Mouse (Mus musculus) gastrocnemius, postnatal 36 days (tissue): ENCODE results near the gene Cdkn2d. TPM values are rescaled to one million over a fixed set of nuclear protein-coding genes. Genes with fewer than 3 reads are reported as not detected.
"Not testable (repeated sequence)": the region's sequence is repeated elsewhere in the genome, so short reads cannot be mapped to it uniquely, and the experiment has no call there.

Experiments
- DNase-seq, 2 experiments: peaks; one replicate each; pipeline ENCODE4 v3.0.0; 2022
- intact Hi-C: fragments of 180-260 bp; cut with DNase I; formaldehyde crosslinking; loops from one replicate; pipeline ENCODE4 v1.15.1; 2025
- total RNA-seq, 2 experiments: library from RNA; stranded (reverse); gene quantifications; 2 replicates each; pipeline ENCODE4 v1.2.3; 2021

Gene Cdkn2d
- total RNA-seq, 2 experiments from 2014 or later, result 8.4 to 10.1 TPM

DNA sequence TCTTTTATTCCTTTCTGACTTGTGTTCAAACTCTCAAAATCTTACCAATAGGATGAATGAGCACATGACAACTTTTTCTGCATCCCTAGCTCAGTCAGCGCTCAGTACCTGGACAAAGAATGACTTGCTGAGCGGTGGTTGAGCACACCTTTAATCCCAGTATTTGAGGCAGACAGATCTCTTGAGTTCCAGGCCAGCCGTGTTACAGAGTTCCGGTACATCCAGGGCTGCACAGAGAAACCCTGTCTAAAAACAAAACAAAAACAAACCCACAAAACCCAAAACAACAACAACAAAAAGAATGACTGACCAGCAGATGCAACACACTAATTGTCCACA, 29.0 kb upstream of the Cdkn2d start:
- intact Hi-C loops, result no loop called here
- DNase-seq, result no peak

DNA sequence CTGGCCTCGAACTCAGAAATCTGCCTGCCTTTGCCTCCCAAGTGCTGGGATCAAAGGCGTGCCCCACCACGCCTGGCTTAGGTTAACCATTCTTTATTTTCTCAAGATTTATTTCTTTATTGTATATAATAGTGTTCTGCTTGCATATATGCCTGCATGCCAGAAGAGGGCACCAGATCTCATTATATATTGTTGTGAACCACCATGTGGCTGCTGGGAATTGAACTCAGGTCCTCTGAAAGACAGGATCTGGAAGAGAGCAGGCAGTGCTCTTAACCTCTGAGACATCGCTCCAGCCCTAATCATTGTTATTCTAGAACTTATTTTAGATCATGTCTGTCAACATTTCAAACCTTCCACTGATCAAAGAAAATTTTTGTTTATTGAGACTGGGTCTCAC, 28.3 kb upstream of the Cdkn2d start:
- no peak for DNase-seq
- intact Hi-C loops, result no loop called here

DNA sequence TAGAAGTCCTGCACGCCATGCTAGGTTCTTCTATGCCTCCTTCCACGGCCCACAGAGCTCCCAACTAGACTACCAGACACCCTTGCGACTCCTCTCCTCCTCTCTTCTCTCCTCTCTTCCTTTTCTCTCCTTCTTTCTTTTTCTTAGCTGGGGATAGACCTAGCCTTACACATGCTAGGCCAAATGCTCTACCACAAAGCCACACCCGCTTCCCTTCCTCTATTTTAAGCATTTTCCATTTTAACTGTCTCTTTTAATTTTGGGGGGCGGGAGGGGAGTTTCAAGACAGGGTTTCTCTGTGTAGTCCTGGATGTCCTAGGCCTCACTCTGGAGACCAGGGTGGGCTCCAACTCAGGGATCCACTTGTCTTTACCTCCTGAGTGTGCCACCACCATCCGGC, 27.6 kb upstream of the Cdkn2d start:
- intact Hi-C loops, result no loop called here
- no peak for DNase-seq

DNA sequence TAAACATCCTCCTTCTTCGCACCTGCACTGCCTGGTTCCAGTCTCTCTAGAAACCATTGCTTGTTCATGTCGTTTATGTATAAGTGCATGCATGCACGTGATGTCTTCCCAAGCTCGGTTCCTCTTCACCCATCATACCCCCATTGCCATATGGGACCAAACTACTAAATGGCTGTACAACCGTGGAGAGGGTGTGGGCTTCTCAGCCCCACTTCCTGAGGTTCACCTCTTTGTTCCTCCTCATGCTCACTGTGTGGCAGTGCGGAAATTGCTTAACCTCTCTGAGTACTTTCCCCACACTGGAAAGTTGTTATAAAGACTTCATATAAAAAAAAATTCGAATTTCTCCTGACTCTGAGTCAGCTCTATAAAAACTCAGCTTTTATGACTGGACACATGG, 25.5 kb upstream of the Cdkn2d start:
- DNase-seq, result no peak
- intact Hi-C loops, result no loop called here

DNA sequence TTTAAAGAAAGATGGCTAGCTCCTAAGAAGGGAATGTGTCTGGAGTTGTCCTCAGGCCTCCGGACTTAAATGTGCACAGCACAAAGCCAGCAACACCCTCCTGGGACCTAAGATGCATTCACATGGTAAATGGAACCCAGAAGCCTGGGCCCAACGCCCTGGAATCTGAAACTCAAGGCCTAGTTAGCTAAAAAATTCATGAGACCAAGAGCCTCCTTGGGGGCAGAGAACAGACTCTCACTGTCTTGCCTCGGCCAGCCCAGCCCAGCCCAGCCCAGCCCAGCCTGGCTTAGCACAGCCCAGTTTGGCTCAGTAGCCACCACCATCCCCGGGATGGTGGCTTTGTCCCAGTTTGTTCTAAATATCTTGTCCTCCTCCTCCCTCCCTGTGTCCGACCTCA, 24.2 kb upstream of the Cdkn2d start:
- intact Hi-C loops, result loop anchor here (2.0 kb wide), 2 partner anchors 39 to 95 kb away; partner anchors contain the start of gene Qtrt1
- DNase-seq, result no peak

DNA sequence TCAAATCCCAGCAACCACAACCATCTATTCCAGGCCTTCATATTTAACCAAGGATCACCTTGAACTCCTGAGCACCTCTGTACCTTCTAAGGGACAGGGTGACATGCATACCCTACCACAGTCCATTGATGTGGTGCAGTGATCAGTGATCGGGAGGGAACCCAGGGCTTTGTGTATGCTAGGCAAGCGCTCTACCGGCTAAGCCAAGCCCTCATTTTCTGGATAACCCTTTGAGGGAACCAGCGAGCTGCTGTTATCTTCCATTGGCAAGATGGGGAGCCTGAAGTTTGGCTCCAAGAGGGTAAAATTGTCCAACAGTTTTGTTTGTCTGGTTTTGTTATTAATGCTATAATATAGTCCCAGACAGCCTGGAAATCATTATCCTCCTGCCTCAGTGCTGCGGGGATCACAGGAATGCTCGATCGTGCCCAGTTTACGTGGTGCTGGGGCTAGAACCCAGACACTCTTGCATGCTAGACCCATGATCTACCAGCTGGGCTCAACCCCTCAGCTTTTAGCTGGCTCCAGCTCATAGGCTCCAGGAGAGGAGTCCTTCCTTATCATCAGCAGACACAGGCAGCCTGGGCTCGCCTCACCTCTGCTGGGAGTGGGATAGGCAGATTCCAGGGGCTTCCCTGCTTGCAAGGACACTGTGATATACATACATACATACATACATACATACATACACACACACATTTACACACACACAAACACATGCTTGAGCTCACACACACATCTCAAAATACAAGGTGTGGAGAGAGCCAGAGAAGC, 23.3 kb upstream of the Cdkn2d start:
- no peak for DNase-seq
- intact Hi-C loops, result loop anchor here (2.0 kb wide), 2 partner anchors 40 to 96 kb away; partner anchors contain the start of gene Qtrt1

DNA sequence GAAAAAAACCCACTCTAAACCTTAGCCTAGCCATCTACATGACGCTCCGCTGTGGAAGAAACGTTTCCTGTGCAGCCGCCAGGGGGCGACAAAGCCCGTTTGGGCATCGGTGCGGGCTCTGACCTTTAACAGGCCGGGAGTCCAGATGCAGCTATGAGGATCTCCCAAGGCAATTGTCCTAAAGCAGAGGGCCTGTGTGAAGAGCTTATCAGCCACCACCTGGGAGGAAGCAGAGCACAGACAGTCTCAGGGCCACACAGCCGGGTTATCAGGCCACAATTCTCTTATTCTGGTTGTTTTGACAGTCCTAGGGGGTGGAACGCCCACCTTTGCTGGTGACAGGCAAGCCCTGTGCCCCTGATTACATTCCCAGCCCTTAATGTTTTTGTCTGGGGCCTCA, 22.2 kb upstream of the Cdkn2d start:
- intact Hi-C loops, result no loop called here
- peak; percentile 88 for DNase-seq

DNA sequence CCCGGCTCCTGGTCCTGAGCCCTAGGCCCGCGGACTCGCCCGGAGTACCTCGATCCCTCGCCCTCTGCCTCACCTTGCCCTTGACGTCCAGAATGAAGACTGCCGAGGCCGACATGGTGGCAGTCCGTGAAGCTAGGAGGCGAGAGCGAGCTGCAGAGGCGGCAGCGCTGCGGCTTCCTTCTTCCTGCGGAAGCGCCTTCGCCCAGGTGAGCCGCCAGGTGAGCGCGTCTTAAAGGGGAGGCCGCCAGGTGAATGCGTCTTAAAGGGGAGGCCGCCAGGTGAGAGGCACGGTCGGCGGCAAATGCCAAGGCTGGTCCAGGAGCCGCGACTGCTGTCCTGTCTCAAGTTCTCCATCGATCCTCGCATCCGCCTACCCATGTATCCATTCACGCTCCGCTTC, 20.9 kb upstream of the Cdkn2d start, which contains the start of gene Ap1m2:
Gene Ap1m2, minus strand, starts transcription at position 204 of the 400 bp plus-strand sequence.
- intact Hi-C loops, result no loop called here

DNA sequence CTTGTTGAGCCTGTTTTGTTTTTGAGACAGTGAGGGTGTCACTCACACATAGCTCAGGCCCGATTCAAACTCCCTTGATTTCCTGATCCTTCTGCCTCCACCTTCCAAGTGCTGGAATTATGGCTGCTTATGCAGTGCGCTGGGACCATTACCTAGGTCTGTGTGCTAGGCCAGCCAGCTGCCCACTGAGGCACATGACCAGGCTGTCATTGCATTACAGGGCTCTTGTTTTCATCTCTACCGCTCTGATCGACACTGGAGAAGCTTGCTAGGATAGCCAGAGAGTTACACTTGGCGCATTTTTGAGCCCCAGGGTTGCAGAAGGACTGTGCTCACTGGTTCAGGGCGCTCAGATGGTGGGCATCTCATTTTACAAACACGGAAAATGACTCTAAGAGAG, 20.5 kb upstream of the Cdkn2d start:
- intact Hi-C loops, result loop anchor here (1.0 kb wide), 1 partner anchor 47 kb away; no protein-coding TSS in a partner anchor
- DNase-seq, result no peak

More for the DNA sequence above, 20.9 kb upstream of the Cdkn2d start, which contains the start of gene Ap1m2:
- no peak for DNase-seq

DNA sequence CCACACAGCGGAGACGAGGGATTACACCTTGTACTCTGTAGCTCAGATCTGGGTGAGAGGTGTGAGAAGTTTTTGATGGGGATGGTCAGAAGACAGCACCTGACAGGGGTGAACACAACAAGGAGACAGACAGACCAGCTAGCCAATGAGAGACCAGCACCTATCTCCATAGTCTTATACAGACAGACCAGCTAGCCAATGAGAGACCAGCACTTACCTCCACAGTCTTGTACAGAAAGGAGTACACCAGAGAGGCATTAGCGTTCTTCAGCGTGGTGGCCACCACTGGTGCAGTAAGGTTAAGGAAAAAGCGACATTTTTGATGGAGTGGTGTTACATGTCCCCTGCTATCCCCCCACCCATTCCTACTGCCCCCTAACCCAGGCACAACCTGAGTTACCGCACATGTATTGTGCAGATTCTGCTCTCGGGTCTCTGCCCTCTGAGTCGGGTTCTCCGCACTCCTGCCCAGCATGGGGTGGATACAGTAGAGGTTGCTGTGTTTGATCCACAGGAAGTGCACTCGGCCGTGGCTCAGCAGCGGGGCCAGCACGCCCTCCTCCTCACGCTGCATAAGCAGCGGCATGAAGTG, 18.0 kb upstream of the Cdkn2d start:
- intact Hi-C loops, result loop anchor here (10.0 kb wide), 1 partner anchor 166 kb away; no protein-coding TSS in a partner anchor
- DNase-seq, result no peak

DNA sequence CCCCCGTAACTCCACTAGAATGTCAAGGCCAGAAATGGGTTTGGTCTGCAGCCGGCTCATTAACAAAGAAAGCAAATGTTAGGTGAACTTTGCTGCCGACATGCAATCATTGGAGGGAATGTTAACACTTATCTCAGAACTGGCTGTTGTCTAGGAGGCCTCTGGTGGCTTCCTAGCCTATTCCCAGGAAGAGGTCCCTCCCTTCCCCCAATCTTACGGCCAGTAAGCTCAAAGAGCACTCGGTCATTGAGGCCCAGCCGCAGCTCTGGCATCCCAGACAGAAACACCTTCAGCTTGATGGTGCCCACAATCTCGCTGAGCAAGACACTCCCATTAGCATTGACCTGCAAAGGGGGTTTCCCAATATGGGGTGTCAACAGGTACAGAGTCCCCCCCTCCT, 13.9 kb upstream of the Cdkn2d start:
- no peak for DNase-seq
- intact Hi-C loops, result loop anchor here (10.0 kb wide), 1 partner anchor 170 kb away; no protein-coding TSS in a partner anchor

DNA sequence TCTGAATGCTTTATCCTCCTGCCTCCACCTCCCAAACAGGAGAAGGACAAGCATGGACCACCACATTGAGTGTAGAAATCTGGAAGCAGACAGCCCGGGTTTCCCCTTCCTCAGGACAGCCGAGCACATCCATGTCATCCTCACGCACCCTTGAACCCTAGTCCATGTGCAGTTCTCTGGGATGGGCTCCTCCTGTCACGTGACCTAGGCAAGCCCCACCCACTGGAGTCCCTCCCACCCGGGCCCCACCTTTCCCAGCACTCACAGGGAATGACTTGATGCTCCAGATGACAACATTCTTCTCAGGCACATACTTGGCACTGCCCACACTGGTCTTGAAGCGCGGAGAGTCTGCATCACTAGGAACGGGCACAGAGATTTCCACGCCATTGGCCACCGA, 7.8 kb upstream of the Cdkn2d start:
- DNase-seq, result no peak
- intact Hi-C loops, result no loop called here

DNA sequence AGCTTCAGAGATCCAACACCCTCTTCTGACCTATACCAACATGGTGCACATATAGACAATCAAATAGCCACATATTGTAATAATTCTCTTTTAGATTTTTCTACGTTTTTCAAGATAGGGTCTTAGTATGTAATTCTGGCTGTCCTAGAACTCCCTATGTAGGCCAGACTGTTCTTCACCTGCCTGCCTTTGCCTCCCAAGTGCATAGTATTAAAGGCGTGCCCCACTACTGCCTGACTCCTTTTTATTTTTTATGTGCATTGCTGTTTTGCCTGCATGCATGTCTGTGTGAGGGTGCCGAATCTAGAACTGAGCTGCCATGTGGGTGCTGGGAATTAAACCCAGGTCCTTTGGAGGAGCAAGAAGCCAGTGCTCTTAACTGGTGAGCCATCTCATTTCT, 1.1 kb upstream of the Cdkn2d start:
- DNase-seq, result no peak
- intact Hi-C loops, result no loop called here

DNA sequence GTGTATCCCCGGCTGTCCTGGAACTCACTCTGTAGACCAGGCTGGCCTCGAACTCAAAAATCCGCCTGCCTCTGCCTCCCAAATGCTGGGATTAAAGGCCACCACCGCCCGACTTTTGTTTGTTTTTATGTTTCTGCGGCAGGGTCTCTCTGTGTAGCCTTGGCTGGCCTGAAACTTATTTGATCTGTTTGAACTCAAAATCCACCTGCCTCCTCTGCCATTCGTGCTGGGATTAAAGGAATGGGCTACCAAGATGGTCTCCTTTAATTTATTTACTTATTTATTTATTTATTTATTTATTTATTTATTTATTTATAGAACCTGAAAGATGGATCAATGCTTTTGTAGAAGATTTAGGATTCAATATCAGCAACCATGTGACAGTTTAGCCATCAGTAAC, 661 bp upstream of the Cdkn2d start:
- intact Hi-C loops, DNase-seq: not testable (repeated sequence)

DNA sequence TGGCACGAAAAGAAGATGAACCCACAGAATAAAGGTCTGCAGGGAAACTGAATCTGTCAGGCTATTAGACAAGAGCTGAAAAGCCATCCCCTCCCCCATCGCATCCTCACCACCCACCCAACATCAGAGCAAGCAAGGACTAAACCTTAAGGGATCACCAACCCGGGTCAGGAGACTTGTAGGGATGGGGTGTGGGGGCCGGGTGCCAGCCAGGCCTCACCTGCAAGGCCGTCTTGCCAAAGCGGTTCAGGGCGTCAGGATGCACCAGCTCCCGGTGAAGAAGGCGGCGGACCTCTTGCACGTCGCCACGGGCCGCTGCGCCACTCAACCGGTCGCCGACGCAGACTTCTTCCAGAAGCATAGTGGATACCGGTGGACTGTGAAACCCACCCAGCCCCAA, 618 bp downstream of the Cdkn2d start:
- intact Hi-C loops, result no loop called here
- no peak for DNase-seq

DNA sequence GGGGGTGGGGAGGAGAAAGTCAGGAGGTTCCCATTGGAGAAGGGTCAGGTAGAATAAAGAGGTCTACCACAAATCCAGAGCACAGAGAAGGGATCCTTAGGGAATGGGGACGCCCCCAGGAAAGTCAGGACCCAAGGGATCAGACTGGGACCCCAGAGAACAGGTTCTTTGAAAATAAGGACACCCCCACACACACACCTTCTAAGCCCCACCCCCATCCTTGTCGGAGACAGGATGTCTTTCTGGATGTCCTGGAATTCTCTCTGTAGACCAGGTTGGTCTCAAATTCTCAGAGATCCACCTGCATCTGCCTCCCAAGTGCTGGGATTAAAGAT, 1.9 kb downstream of the Cdkn2d start:
- no peak for DNase-seq
- intact Hi-C loops, result no loop called here

DNA sequence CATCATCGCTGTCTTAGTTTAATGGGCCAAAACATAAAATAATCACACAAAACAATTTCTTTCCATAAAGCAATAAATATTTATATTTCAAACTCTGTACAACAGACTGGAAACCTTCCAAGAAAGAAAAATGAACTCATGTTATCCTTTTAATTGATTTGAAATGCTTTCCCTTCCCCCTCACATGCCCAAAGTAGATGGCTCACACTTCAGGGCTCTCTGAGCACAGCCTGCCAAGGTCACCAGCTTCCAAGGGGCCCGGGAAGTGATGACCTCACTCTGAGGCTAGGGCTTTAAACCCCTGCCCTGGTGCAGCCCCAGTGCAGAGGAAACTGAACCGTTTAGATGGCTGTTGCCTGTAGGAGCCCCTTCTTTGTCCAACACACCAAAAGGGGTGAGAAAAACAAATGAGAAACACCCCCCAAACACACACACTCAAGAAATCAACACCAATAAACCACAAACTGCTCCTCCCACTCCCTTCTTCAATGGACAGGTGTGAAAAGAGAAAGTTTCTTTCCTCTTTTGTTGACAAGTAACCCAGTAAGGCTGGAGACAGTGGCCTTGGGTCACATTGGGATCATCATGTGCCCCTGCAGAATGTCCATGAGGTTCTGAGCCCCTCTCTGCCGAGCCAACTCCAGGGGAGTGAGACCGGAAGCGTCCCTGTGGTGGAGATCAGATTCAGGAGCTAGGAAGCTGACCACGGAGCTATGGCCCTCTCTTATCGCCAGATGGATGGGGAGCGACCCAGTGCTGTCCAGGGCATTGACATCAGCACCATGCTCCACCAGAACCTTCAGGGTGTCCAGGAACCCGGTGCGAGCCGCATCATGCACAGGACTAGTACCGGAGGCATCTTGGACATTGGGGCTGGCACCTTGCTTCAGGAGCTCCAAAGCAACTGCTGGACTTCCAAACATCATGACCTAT, 2.5 kb downstream of the Cdkn2d start:
- DNase-seq, result no peak
- intact Hi-C loops, result no loop called here

DNA sequence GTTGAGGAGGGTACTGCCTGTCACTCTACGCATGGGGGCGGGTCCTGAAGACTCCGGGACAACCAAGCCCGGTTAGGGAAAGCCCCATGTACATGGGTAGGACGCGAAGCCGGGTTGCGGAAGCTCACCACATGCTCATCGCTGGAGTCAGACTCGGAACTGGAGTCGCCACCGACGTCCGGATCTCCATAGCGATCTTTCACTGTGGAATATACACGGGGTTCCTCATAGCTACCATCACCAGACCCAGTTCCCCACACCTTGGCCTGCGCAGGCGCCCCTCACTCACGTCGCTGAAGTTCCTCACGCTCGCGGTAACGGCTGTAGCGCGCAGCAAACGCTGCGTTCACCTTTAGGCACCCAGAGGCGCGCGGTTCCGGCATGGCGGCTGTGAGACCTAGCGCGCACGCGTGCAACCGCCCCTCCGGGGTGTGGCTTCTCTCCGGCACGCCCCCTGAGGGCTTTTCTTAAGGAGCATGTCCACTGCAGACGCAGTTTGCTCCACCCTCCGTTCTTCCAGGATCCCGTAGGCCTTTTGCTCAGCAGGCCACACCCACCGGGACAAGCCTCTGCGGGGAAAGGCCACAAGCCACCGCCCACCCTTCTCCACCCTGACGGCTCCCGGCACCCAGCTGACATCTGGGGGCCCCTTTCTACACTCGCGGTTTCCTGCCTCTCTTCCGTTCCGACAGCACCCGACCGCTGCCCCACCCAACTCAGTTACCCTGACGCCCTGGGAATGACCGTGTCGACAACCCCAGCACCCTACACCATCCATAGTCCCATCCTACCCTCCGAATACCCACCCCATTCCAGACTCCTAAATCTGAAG, 3.4 kb downstream of the Cdkn2d start, which contains the start of gene Kri1:
Gene Kri1, minus strand, starts transcription at position 399 of the 832 bp plus-strand sequence.
- intact Hi-C loops, result no loop called here
- DNase-seq, result peak; percentile 98 to 99

DNA sequence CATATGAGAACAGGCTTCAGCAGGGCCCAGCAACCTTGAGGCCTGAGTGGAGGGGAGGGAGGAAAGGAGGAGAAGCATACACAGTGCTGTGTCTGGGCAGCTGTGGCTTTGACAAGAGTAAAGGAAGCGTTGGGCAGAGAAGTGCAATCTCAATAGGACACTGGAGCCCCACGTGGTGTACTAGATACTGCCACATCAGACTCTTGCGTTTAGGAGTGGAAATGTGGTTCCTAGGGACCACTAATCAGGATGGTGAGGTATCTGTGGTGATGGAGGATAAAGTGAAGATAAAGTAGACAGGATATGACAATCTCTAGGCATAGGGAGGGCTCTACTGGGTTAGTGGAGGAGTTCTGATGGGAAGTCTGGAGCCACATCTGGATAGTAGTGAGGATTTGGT, 4.5 kb downstream of the Cdkn2d start:
- intact Hi-C loops, result no loop called here
- DNase-seq, result no peak

DNA sequence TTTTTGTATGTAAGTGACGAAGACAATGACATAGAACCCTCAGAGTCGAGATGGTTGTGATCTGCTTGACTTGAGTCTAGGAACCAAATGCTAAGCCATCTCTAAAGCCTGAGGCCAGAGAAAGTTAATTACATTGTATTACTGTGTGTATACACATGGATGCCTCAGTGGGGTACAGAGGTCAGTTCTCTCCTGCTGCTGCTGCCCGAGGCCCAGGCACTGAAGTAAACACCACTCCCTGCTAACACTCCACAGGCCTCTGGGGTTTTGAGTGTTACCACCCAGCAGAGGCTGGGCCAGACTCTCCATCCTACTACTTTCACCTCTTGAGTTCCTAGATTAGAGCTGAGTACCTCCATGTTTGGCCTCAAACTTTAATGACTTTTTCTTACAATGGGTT, 7.2 kb downstream of the Cdkn2d start:
- no peak for DNase-seq
- intact Hi-C loops, result no loop called here
